Mouse (Mus musculus): Measurements from ENCODE around the gene Inpp5k. TPM values are rescaled to one million over a fixed set of nuclear protein-coding genes. Genes with fewer than 3 reads are reported as not detected.

The Inpp5k gene
- polyA plus RNA-seq, 1 experiment from 2014 or later: 19.6 TPM

DNA sequence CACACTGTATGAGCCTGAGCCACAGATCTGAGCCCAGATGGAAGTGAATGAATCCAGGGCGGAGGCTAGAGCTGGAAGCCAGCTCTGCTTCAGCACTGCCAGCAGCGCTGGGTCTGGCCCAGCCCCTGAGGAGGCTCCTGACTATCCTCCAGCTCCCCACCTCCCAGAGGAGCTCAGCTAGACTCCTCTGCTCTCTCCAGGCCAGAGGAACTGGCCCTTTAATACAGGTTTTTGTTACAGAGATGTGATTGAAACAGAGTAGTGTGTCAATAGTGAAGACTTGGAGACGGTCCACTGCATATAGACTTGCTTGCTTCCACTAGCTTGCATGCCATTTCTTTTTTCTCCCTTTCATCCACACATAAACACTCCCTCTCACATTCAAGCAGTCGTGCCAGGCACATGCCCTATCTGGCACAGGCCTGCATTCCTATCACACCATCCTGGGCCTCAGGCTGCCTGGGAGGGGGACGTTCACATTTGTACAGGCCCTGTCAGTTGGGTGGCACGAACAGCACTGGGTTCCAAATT, 17.0 kb downstream of the Inpp5k start:
- H3K27ac ChIP-seq: peak overlapping the region; percentile 96
- ATAC-seq (replicated peaks; ENCODE audit: insufficient number of reproducible peaks, insufficient read depth, low FRiP score, low read depth): no peak; the same call in 1 of the 2 replicates
- no peak overlapping the region for H3K4me3 ChIP-seq
- H3K4me1 ChIP-seq (replicated peaks): peaks cover 46% of the 10 kb centered on the region
- no peak overlapping the region for H3K9ac ChIP-seq
- WGBS: 32% methylated on average over 6 of the region's 6 CpGs
- H3K4me2 ChIP-seq: no peak overlapping the region
- no peaks in the 10 kb centered on the region for H3K27me3 ChIP-seq
- no peaks in the 10 kb centered on the region for H3K9me3 ChIP-seq (replicated peaks)
- no peaks in the 10 kb centered on the region for H3K36me3 ChIP-seq

DNA sequence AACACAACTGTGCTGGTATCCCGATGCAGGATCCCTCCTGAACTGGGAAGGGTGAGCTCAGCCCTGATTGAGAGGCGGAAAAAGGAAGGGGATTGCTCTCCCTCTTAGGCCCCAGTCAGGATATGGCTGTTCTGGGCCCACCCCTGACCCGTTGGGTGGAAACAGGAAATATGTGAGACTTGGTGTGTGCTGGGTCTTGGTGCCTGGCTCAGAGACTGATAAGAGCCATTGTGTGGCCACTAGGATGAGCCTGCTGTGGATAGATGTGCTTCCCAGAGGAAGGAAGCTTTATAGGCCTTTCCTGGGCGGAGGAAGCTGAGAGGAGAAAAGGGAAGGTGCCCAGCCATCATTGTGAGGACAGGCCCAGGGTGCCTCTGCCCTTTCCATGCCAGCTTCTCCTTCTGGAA, 18.4 kb downstream of the Inpp5k start:
- H3K4me2 ChIP-seq: no peak overlapping the region
- H3K36me3 ChIP-seq: no peaks in the 10 kb centered on the region
- ATAC-seq (replicated peaks; ENCODE audit: insufficient number of reproducible peaks, insufficient read depth, low FRiP score, low read depth): peak; percentile 12; the same call in 1 of the 2 replicates
- no peaks in the 10 kb centered on the region for H3K27me3 ChIP-seq
- no peaks in the 10 kb centered on the region for H3K9me3 ChIP-seq (replicated peaks)
- H3K9ac ChIP-seq: 0 out of 2 replicates have a peak overlapping the region, but pooled peaks have one; percentile 25
- peak overlapping the region; percentile 96 for H3K27ac ChIP-seq
- H3K4me3 ChIP-seq: no peak overlapping the region
- H3K4me1 ChIP-seq (replicated peaks): peaks cover 60% of the 10 kb centered on the region
- 57% methylated on average over 4 of the region's 4 CpGs for WGBS

DNA sequence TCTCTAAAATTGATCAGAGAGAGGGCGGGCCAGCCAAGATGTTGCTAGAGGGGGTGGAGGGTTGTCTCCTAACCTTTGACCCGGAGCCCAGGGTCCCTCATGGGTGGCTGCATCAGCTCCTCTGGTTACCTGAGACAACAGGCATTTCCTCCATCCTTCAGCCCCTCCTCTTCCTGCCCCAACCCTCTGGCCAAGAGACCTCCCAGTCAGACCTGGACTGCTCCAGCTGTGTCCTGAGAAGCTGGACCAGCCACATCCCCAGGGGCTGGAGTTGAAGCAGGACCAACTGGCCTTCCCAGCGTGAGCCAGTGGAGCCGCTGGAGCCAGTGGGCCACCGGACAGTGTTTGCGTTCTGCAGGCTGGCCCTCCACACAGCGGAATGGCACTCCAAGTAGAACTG, 19.5 kb downstream of the Inpp5k start, which contains the start of gene Myo1c:
Myo1c (plus strand) TSS at position 194 of the 400 bp plus-strand sequence.
- ATAC-seq (replicated peaks; ENCODE audit: insufficient number of reproducible peaks, insufficient read depth, low FRiP score, low read depth): no peak
- peak within 1 kb of the TSS; percentile 80 for H3K4me3 ChIP-seq
- H3K9me3 ChIP-seq (replicated peaks): no peaks in the 10 kb centered on the region
- no peaks in the 10 kb centered on the region for H3K27me3 ChIP-seq
- H3K4me2 ChIP-seq: peak within 1 kb of the TSS; percentile 86
- peak within 1 kb of the TSS; percentile 96 for H3K27ac ChIP-seq
- H3K9ac ChIP-seq: peak within 1 kb of the TSS; percentile 89
- H3K36me3 ChIP-seq: no peaks in the 10 kb centered on the region
- WGBS: 62% methylated on average over 7 of the region's 7 CpGs
- peaks cover 71% of the 10 kb centered on the region for H3K4me1 ChIP-seq (replicated peaks)

DNA sequence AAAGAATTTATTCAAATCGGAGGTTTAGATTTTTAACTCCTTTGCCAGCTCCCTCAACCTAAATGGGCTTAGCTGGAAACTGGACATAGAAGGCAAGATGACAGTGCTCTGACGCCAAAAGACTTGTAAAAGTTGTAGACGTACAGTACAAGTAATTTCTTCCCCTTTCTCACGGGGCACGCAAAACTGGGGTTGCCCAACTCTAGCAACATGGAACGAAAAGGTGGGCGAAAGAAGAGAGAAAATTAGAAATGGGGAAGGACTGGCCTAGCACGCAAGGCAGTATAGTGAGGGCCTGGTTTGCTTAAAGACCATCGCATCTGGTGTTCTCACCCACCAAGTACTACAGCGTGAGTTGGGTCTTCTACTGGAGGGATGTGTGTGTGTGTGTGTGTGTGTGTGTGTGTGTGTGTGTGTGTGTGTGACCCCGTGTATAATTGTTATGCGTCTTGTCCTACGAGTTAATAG, 20.2 kb downstream of the Inpp5k start:
- 41% methylated on average over 13 of the region's 13 CpGs for WGBS
- H3K9ac ChIP-seq: peak overlapping the region; percentile 89
- H3K36me3 ChIP-seq: no peaks in the 10 kb centered on the region
- ATAC-seq (replicated peaks; ENCODE audit: insufficient number of reproducible peaks, insufficient read depth, low FRiP score, low read depth): no peak
- H3K4me1 ChIP-seq (replicated peaks): peaks cover 75% of the 10 kb centered on the region
- peak overlapping the region; percentile 80 for H3K4me3 ChIP-seq
- H3K9me3 ChIP-seq (replicated peaks): no peaks in the 10 kb centered on the region
- H3K27me3 ChIP-seq: no peaks in the 10 kb centered on the region
- H3K4me2 ChIP-seq: peak overlapping the region; percentile 86
- H3K27ac ChIP-seq: peak overlapping the region; percentile 96

DNA sequence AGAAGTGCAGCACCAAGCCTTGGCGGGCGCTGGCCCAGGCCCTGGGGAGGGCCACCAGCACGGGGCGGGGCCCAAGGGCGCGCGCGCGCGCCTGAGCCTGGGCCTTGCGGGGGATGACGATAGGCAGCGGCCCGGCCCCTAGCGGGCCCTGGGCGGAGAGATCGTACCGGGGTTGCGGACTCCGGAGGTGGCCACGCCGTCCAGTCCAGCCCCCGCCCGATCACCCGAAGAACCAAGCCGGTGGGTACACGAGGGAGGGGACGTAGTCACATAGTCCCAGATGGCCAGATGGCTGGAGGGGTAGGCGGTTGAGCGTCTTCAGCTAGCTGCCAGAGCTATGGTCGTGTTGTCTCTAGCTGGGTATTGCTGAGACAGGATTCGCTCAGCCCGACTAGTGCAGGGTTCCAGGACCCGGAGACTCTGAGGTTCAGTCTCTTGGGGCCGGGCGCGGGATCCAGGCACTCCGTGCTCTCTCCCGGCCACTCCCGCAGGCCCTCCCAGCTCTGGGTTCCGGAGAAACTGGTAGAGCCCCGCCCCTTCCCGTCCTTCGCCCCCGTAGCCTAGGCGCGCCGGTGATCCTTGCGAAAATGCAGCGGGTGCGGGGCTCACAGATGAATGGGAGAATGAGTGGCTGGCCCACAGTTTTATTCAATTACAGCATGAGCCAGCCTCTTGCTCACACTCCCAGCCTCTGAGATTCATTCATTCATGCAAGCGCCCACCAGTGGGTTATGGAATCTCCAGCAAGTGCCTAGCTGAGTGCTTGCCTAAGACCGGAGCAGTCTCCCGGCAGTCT, 20.8 kb downstream of the Inpp5k start:
- WGBS: under 1% methylated on average over 54 of the region's 54 CpGs
- peak overlapping the region; percentile 80 for H3K4me3 ChIP-seq
- H3K9ac ChIP-seq: peak overlapping the region; percentile 89
- peak; percentile 47 for ATAC-seq (replicated peaks; ENCODE audit: insufficient number of reproducible peaks, insufficient read depth, low FRiP score, low read depth)
- peak overlapping the region; percentile 96 for H3K27ac ChIP-seq
- H3K4me2 ChIP-seq: peak overlapping the region; percentile 86
- H3K36me3 ChIP-seq: no peaks in the 10 kb centered on the region
- H3K27me3 ChIP-seq: no peaks in the 10 kb centered on the region
- peaks cover 79% of the 10 kb centered on the region for H3K4me1 ChIP-seq (replicated peaks)
- H3K9me3 ChIP-seq (replicated peaks): no peaks in the 10 kb centered on the region

DNA sequence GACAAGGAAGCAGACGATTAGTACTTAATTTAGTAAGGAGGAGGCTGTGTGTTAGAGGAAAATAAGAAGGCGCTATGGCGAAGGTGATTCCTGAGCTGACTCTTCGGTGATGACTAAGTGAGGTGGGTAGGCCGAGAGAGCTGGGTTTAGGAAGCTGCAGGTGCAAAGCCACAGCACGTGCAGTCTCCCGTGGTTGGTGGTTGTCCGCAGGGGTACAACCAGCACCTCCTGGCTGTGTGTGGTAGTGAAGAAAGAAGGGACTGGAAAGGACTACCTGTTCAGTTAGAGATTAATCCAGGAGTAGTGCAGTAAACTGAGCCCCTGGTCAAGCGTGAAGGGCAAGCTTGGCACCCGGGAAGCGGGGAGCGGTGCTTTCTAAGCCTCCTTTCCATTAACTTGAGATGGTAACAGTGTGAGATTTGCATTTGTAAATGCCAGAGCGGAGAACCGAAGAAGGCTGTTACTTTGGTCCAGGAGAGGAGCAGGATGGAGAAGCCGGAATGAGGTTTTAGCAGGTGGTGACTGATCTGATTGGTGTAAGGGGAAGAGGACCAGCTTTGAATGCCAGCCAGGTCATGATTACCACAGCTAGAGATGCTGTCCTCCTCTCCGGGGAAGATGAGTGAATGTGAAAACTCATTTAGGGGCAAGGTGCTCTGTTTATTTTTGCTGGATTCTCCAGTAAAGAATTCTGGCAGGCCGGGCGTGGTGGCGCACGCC, 21.6 kb downstream of the Inpp5k start:
- peaks cover 82% of the 10 kb centered on the region for H3K4me1 ChIP-seq (replicated peaks)
- WGBS: 27% methylated on average over 20 of the region's 20 CpGs

DNA sequence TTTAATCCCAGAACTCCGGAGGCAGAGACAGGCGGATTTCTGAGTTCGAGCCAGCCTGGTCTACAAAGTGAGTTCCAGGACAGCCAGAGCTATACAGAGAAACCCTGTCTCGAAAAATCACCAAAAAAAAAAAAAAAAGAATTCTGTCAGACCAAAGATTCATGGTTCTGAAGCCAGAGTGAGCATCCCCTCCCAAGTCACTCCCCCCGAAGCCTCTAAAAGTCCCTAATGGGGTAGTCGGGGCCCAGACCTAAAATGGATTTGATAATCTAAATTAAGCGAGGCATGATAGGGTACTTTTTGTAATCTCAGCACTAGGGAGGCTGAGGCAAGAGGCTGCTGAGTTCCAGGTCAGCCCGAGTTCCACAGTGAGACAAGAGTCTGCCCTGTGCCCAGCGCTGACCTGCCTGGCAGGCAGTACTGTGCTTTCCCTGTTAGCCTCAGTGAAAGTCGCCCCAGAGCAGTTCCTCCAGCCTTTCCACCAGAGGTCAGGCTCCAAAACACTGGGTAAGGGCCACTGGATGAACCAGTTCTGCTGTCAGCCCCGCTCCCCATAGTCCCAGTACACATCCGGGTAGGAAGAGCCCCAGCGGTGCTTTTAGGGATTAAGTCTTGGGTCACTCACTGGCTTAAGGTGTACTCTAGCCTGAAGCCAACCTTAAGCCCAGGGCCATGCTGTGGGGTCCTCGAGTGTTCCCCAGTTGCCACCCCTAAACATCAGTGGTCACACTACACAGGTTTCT, 22.3 kb downstream of the Inpp5k start:
- peak overlapping the region; percentile 80 for H3K4me3 ChIP-seq
- H3K9me3 ChIP-seq (replicated peaks): no peaks in the 10 kb centered on the region
- peak overlapping the region; percentile 96 for H3K27ac ChIP-seq
- H3K4me1 ChIP-seq (replicated peaks): peaks cover 78% of the 10 kb centered on the region
- peak overlapping the region; percentile 86 for H3K4me2 ChIP-seq
- peaks cover 8% of the 10 kb centered on the region for H3K36me3 ChIP-seq
- WGBS: 30% methylated on average over 14 of the region's 14 CpGs
- H3K9ac ChIP-seq: peak overlapping the region; percentile 52
- no peak for ATAC-seq (replicated peaks; ENCODE audit: insufficient number of reproducible peaks, insufficient read depth, low FRiP score, low read depth)
- no peaks in the 10 kb centered on the region for H3K27me3 ChIP-seq

More for the DNA sequence above, 21.6 kb downstream of the Inpp5k start:
- ATAC-seq (replicated peaks; ENCODE audit: insufficient number of reproducible peaks, insufficient read depth, low FRiP score, low read depth): no peak
- no peaks in the 10 kb centered on the region for H3K27me3 ChIP-seq
- H3K9ac ChIP-seq: peak overlapping the region; percentile 89
- peaks cover 2% of the 10 kb centered on the region; the same call in 1 of the 2 replicates for H3K36me3 ChIP-seq
- H3K4me2 ChIP-seq: peak overlapping the region; percentile 86
- no peaks in the 10 kb centered on the region for H3K9me3 ChIP-seq (replicated peaks)
- H3K4me3 ChIP-seq: peak overlapping the region; percentile 80
- peak overlapping the region; percentile 96 for H3K27ac ChIP-seq

DNA sequence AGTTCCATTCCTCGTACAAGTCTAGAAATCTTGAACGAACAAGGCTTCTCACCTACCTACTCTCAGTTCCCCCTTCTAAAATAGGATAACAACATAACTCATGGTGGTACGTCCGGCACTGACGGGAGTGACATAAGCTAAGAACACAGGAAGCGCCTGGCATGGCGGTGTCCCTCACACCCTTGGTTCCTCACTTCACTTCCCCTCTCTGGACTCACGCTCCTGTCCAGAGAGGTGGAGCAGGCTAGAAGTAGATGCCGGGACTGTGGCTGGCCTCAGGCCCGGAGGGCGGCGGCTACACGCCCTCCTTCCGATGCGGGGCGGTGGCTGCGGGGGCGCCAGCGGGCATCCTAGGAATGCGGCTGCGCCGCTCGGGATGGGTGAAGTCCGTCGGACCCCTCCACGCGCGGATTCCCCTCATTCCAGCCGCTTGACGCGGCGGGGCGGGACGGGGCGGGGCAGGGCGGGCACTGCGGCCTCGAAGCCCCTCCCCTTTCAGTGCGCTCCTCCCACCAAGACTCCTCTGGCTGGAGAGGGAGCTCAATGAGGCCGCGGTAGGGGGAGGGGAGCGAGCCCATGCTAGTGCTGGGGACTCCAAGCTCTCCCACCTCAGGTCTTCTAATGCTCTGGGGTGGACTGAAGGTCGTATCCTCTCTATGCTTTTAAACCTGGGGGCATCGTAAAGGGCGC, 23.1 kb downstream of the Inpp5k start:
- Histone ChIP-seq H3K36me3 (peaks cover 17% of the 10 kb centered on the region), H3K27me3 (no peaks in the 10 kb centered on the region), H3K9ac (peak overlapping the region; percentile 52), H3K9me3 (replicated peaks) (no peaks in the 10 kb centered on the region), H3K27ac (peak overlapping the region; percentile 94), H3K4me1 (replicated peaks) (peaks cover 70% of the 10 kb centered on the region), H3K4me3 (peak overlapping the region; percentile 80), H3K4me2 (peak overlapping the region; percentile 86)
- peak; percentile 72 for ATAC-seq (replicated peaks; ENCODE audit: insufficient number of reproducible peaks, insufficient read depth, low FRiP score, low read depth)
- WGBS: under 1% methylated on average over 41 of the region's 45 CpGs

DNA sequence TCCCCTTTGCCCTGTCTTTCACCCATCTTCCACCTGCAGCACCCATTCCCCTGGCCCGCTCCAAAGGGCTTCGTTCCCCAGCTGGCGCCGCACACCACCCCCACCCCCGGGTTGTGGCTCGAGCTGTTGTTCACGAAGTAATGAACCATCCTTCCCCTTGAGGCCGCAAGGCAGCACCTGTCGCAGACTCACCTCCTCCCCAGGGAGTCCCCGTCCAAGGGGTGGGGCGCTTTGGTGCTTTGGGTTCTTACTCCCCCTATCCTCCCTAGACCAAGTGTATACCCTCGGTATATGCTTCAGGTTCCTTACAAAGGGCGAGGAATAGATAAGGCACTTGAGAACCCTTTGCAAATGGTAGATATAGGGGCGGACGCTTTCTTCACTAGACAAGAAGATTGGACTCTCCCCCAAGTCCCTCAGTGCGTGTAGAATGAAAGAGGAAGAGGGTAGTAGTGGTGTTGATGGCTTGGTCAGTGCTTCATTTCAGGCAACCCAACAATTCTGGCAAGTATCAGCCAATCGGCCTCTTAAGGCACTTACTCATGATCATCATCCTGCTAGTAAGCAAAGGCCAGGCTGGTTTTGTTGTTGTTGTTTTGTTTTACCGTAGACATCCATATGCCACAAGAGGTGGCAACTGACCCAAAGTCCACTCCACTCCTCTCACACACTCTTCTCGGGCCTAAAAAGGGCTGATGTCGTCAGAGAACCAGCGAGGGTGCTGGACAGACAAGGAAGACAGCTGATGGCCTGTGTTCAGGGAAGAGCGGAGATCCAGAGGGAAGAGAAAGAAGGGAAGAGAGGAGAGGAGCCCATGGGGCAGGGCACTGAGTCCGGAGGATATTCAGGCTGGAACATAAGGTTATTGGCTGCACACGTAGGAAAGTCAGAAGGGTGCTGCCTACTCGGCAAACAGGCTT, 23.9 kb downstream of the Inpp5k start:
- peak overlapping the region; percentile 86 for H3K4me2 ChIP-seq
- no peak for ATAC-seq (replicated peaks; ENCODE audit: insufficient number of reproducible peaks, insufficient read depth, low FRiP score, low read depth)
- peak overlapping the region; percentile 94 for H3K27ac ChIP-seq
- H3K9me3 ChIP-seq (replicated peaks): no peaks in the 10 kb centered on the region
- H3K9ac ChIP-seq: peak overlapping the region; percentile 82
- 34% methylated on average over 25 of the region's 25 CpGs for WGBS
- H3K27me3 ChIP-seq: no peaks in the 10 kb centered on the region
- H3K4me1 ChIP-seq (replicated peaks): peaks cover 63% of the 10 kb centered on the region
- peaks cover 23% of the 10 kb centered on the region for H3K36me3 ChIP-seq
- H3K4me3 ChIP-seq: peak overlapping the region; percentile 80
